Mouse (Mus musculus) brown adipose tissue, adult 24 weeks (tissue): ENCODE data around the gene Slc2a4. TPM values are rescaled to one million over a fixed set of nuclear protein-coding genes. Genes with fewer than 3 reads are reported as not detected.

Experiments used
- polyA plus RNA-seq: library from polyadenylated mRNA; stranded (reverse); fragments of >200 nt; gene quantifications from 2 replicates; pipeline ENCODE4 v1.2.4, GENCODE M21; 2012; ENCODE audit not compliant: missing spikeins, insufficient read depth, insufficient read length

Slc2a4 gene
- polyA plus RNA-seq, 1 experiment = 466 TPM

Other genes with a start within 250 kb of the Slc2a4 start
- 10.4 and 16.5 TPM in 2 replicates for gene Polr2a, start 189.6 kb downstream of the Slc2a4 start, polyA plus RNA-seq
- gene Slc35g3, start 186.2 kb downstream of the Slc2a4 start, polyA plus RNA-seq = not detected in 2 replicates
- 17.2 and 23.6 TPM in 2 replicates for gene Zbtb4, start 182.3 kb downstream of the Slc2a4 start, polyA plus RNA-seq
- gene Chrnb1, start 152.2 kb downstream of the Slc2a4 start, polyA plus RNA-seq = 1.7 and 2.4 TPM in 2 replicates
- gene Fgf11, start 146.3 kb downstream of the Slc2a4 start, polyA plus RNA-seq = 5.6 and 7.5 TPM in 2 replicates
- gene Tmem102, start 142.6 kb downstream of the Slc2a4 start, polyA plus RNA-seq = 1.2 TPM in 1 of 2 replicates, not detected in the other
- gene Gm39566, start 132.9 kb downstream of the Slc2a4 start, polyA plus RNA-seq = not detected in 2 replicates
- gene Spem2, start 129.7 kb downstream of the Slc2a4 start, polyA plus RNA-seq = not detected in 2 replicates
- gene Spem1, start 126.0 kb downstream of the Slc2a4 start, polyA plus RNA-seq = not detected in 2 replicates
- gene Nlgn2, start 110.4 kb downstream of the Slc2a4 start, polyA plus RNA-seq = 1.8 and 2.7 TPM in 2 replicates
- gene Tmem256, start 109.7 kb downstream of the Slc2a4 start, polyA plus RNA-seq = 206 and 248 TPM in 2 replicates
- gene Plscr3, start 101.8 kb downstream of the Slc2a4 start, polyA plus RNA-seq = 18.7 TPM in 2 replicates
- not detected in 2 replicates for gene Tnk1, start 89.5 kb downstream of the Slc2a4 start, polyA plus RNA-seq
- gene Tmem95, start 70.2 kb downstream of the Slc2a4 start, polyA plus RNA-seq = not detected in 2 replicates
- gene Kctd11, start 66.8 kb downstream of the Slc2a4 start, polyA plus RNA-seq = 2.5 and 3.3 TPM in 2 replicates
- gene Acap1, start 52.6 kb downstream of the Slc2a4 start, polyA plus RNA-seq = not detected in 2 replicates
- 3.2 TPM in 1 of 2 replicates, not detected in the other for gene 2810408A11Rik, start 47.2 kb downstream of the Slc2a4 start, polyA plus RNA-seq
- gene Neurl4, start 47.1 kb downstream of the Slc2a4 start, polyA plus RNA-seq = 16.9 and 18.4 TPM in 2 replicates
- 23.6 and 24.3 TPM in 2 replicates for gene Gps2, start 34.3 kb downstream of the Slc2a4 start, polyA plus RNA-seq
- gene Eif5a, start 26.2 kb downstream of the Slc2a4 start, polyA plus RNA-seq = 424 and 439 TPM in 2 replicates
- gene Ybx2, start 12.4 kb downstream of the Slc2a4 start, polyA plus RNA-seq = 37.9 and 76.4 TPM in 2 replicates
- gene Cldn7, start 16.6 kb upstream of the Slc2a4 start, polyA plus RNA-seq = not detected in 2 replicates
- gene Ctdnep1, start 33.0 kb upstream of the Slc2a4 start, polyA plus RNA-seq = 82.4 and 122 TPM in 2 replicates
- 66.7 and 78.0 TPM in 2 replicates for gene Elp5, start 34.3 kb upstream of the Slc2a4 start, polyA plus RNA-seq
- gene Gabarap, start 43.0 kb upstream of the Slc2a4 start, polyA plus RNA-seq = 576 and 663 TPM in 2 replicates
- 24.2 and 26.4 TPM in 2 replicates for gene Phf23, start 47.6 kb upstream of the Slc2a4 start, polyA plus RNA-seq
- gene Dvl2, start 52.4 kb upstream of the Slc2a4 start, polyA plus RNA-seq = 2.6 and 4.9 TPM in 2 replicates
- gene Acadvl, start 67.2 kb upstream of the Slc2a4 start, polyA plus RNA-seq = 1,981 and 2,287 TPM in 2 replicates
- gene Dlg4, start 68.8 kb upstream of the Slc2a4 start, polyA plus RNA-seq = 2.4 and 2.7 TPM in 2 replicates
- 0.87 TPM in 1 of 2 replicates, not detected in the other for gene Asgr1, start 105.9 kb upstream of the Slc2a4 start, polyA plus RNA-seq
- not detected in 2 replicates for gene Asgr2, start 144.5 kb upstream of the Slc2a4 start, polyA plus RNA-seq
- 13.1 and 16.8 TPM in 2 replicates for gene Mgl2, start 182.1 kb upstream of the Slc2a4 start, polyA plus RNA-seq
- gene Clec10a, start 208.0 kb upstream of the Slc2a4 start, polyA plus RNA-seq = 8.7 and 15.9 TPM in 2 replicates